Mouse (Mus musculus): ENCODE measurements around the gene Nbeal2. TPM values are rescaled to one million over a fixed set of nuclear protein-coding genes. Genes with fewer than 3 reads are reported as not detected.

The Nbeal2 gene
- total RNA-seq, 1 experiment, result 13.6 TPM

GRCm38 (mm10) chr9:110642812-110643524 is 11.0 kb downstream of the Nbeal2 start:
- peaks cover 3% of the 10 kb centered on the region; the same call in 1 of the 2 replicates for H3K36me3 ChIP-seq (ENCODE audit: control insufficient read depth, insufficient read depth, low read length, poor library complexity, severe bottlenecking)
- in situ Hi-C loops (cut with MboI; ENCODE audit: low sequenced_read_pairs in 2 of 2, unreplicated experiment in 2 of 2), result no loop called here
- no peaks in the 10 kb centered on the region for H3K9me3 ChIP-seq (ENCODE audit: control insufficient read depth, insufficient read depth, low read depth, low read length)
- no peak overlapping the region for H3K9ac ChIP-seq (ENCODE audit: insufficient read depth, low read depth, low read length, poor library complexity, severe bottlenecking)
- no peak for DNase-seq (ENCODE audit: low read depth, low spot score)
- peaks cover 0 to 10% of the 10 kb centered on the region in 2 experiments; a peak in 1 of 4 replicates for H3K4me1 ChIP-seq (ENCODE audit: control insufficient read depth in 2 of 2, insufficient read depth in 2 of 2, low read length in 2 of 2, poor library complexity in 1 of 2)
- no peak overlapping the region for H3K4me3 ChIP-seq (ENCODE audit: insufficient read depth in 1 of 2, low read depth in 1 of 2, low read length in 2 of 2, poor library complexity in 1 of 2, severe bottlenecking in 1 of 2)
- no peak for TF ChIP-seq HCFC1 (IDR thresholded peaks at IDR 0.05; ENCODE audit: borderline replicate concordance, insufficient read depth, low read length)
- no peak for TF ChIP-seq MAFK (IDR thresholded peaks at IDR 0.05; ENCODE audit: insufficient read depth, low read depth, low read length)
- no peak for TF ChIP-seq ZC3H11A (IDR thresholded peaks at IDR 0.05; ENCODE audit: borderline replicate concordance, low read depth, low read length)
- TF ChIP-seq CHD2 (IDR thresholded peaks at IDR 0.05; ENCODE audit: low read depth, low read length), result no peak
- TF ChIP-seq ZNF384 (IDR thresholded peaks at IDR 0.05; ENCODE audit: low read depth, low read length), result no peak
- H3K27ac ChIP-seq (ENCODE audit: insufficient read depth, low read depth, low read length, poor library complexity, severe bottlenecking), result no peak overlapping the region

- H3K4me3 ChIP-seq (ENCODE audit: insufficient read depth in 1 of 2, low read depth in 1 of 2, low read length in 2 of 2, poor library complexity in 1 of 2, severe bottlenecking in 1 of 2), result no peak overlapping the region
- peaks cover 0 to 12% of the 10 kb centered on the region in 2 experiments; a peak in 1 of 4 replicates for H3K4me1 ChIP-seq (ENCODE audit: control insufficient read depth in 2 of 2, insufficient read depth in 2 of 2, low read length in 2 of 2, poor library complexity in 1 of 2)
- H3K9me3 ChIP-seq (ENCODE audit: control insufficient read depth, insufficient read depth, low read depth, low read length), result no peaks in the 10 kb centered on the region
- no peak for TF ChIP-seq HCFC1 (IDR thresholded peaks at IDR 0.05; ENCODE audit: borderline replicate concordance, insufficient read depth, low read length)
- TF ChIP-seq CHD2 (IDR thresholded peaks at IDR 0.05; ENCODE audit: low read depth, low read length), result no peak
- no peak for TF ChIP-seq ZC3H11A (IDR thresholded peaks at IDR 0.05; ENCODE audit: borderline replicate concordance, low read depth, low read length)
- no peak for TF ChIP-seq MAFK (IDR thresholded peaks at IDR 0.05; ENCODE audit: insufficient read depth, low read depth, low read length)
- no peak for TF ChIP-seq ZNF384 (IDR thresholded peaks at IDR 0.05; ENCODE audit: low read depth, low read length)
- H3K27ac ChIP-seq (ENCODE audit: insufficient read depth, low read depth, low read length, poor library complexity, severe bottlenecking), result no peak overlapping the region
- no peak overlapping the region for H3K9ac ChIP-seq (ENCODE audit: insufficient read depth, low read depth, low read length, poor library complexity, severe bottlenecking)
- H3K36me3 ChIP-seq (ENCODE audit: control insufficient read depth, insufficient read depth, low read length, poor library complexity, severe bottlenecking), result peaks cover 3% of the 10 kb centered on the region; the same call in 1 of the 2 replicates
- no peak for DNase-seq (ENCODE audit: low read depth, low spot score)
- in situ Hi-C loops (cut with MboI; ENCODE audit: low sequenced_read_pairs in 2 of 2, unreplicated experiment in 2 of 2), result no loop called here
These were observed 13.0 kb downstream of the Nbeal2 start for GRCm38 (mm10) chr9:110641006-110641405.

GRCm38 (mm10) chr9:110638611-110639021 is 15.3 kb downstream of the Nbeal2 start:
- no peaks in the 10 kb centered on the region for H3K9me3 ChIP-seq (ENCODE audit: control insufficient read depth, insufficient read depth, low read depth, low read length)
- in situ Hi-C loops (cut with MboI; ENCODE audit: low sequenced_read_pairs in 2 of 2, unreplicated experiment in 2 of 2), result no loop called here
- no peak overlapping the region for H3K4me3 ChIP-seq (ENCODE audit: insufficient read depth in 1 of 2, low read depth in 1 of 2, low read length in 2 of 2, poor library complexity in 1 of 2, severe bottlenecking in 1 of 2)
- TF ChIP-seq ZNF384 (IDR thresholded peaks at IDR 0.05; ENCODE audit: low read depth, low read length) (no peak), MAFK (IDR thresholded peaks at IDR 0.05; ENCODE audit: insufficient read depth, low read depth, low read length) (no peak), ZC3H11A (IDR thresholded peaks at IDR 0.05; ENCODE audit: borderline replicate concordance, low read depth, low read length) (no peak), HCFC1 (IDR thresholded peaks at IDR 0.05; ENCODE audit: borderline replicate concordance, insufficient read depth, low read length) (no peak), CHD2 (IDR thresholded peaks at IDR 0.05; ENCODE audit: low read depth, low read length) (no peak)
- no peak overlapping the region for H3K27ac ChIP-seq (ENCODE audit: insufficient read depth, low read depth, low read length, poor library complexity, severe bottlenecking)
- H3K36me3 ChIP-seq (ENCODE audit: control insufficient read depth, insufficient read depth, low read length, poor library complexity, severe bottlenecking), result peaks cover 3% of the 10 kb centered on the region; the same call in 1 of the 2 replicates
- no peak for DNase-seq (ENCODE audit: low read depth, low spot score)
- H3K4me1 ChIP-seq (ENCODE audit: control insufficient read depth in 2 of 2, insufficient read depth in 2 of 2, low read length in 2 of 2, poor library complexity in 1 of 2), result peaks cover 2 to 9% of the 10 kb centered on the region in 2 experiments; a peak in 1 of 4 replicates
- H3K9ac ChIP-seq (ENCODE audit: insufficient read depth, low read depth, low read length, poor library complexity, severe bottlenecking), result no peak overlapping the region

- no peak for DNase-seq (ENCODE audit: low read depth, low spot score)
- Histone ChIP-seq H3K9me3 (ENCODE audit: control insufficient read depth, insufficient read depth, low read depth, low read length) (no peaks in the 10 kb centered on the region), H3K4me1 (ENCODE audit: control insufficient read depth in 2 of 2, insufficient read depth in 2 of 2, low read length in 2 of 2, poor library complexity in 1 of 2) (peaks cover 2 to 16% of the 10 kb centered on the region in 2 experiments; a peak in 1 of 4 replicates), H3K4me3 (ENCODE audit: insufficient read depth in 1 of 2, low read depth in 1 of 2, low read length in 2 of 2, poor library complexity in 1 of 2, severe bottlenecking in 1 of 2) (no peak overlapping the region), H3K27ac (ENCODE audit: insufficient read depth, low read depth, low read length, poor library complexity, severe bottlenecking) (no peak overlapping the region), H3K36me3 (ENCODE audit: control insufficient read depth, insufficient read depth, low read length, poor library complexity, severe bottlenecking) (peaks cover 3% of the 10 kb centered on the region; the same call in 1 of the 2 replicates), H3K9ac (ENCODE audit: insufficient read depth, low read depth, low read length, poor library complexity, severe bottlenecking) (no peak overlapping the region)
- in situ Hi-C loops (cut with MboI; ENCODE audit: low sequenced_read_pairs in 2 of 2, unreplicated experiment in 2 of 2), result no loop called here
- TF ChIP-seq ZNF384 (IDR thresholded peaks at IDR 0.05; ENCODE audit: low read depth, low read length) (no peak), HCFC1 (IDR thresholded peaks at IDR 0.05; ENCODE audit: borderline replicate concordance, insufficient read depth, low read length) (no peak), MAFK (IDR thresholded peaks at IDR 0.05; ENCODE audit: insufficient read depth, low read depth, low read length) (no peak), ZC3H11A (IDR thresholded peaks at IDR 0.05; ENCODE audit: borderline replicate concordance, low read depth, low read length) (no peak), CHD2 (IDR thresholded peaks at IDR 0.05; ENCODE audit: low read depth, low read length) (no peak)
These were observed 18.7 kb downstream of the Nbeal2 start for GRCm38 (mm10) chr9:110635225-110635624.

Data from ES-E14 (cell line).